Mouse (Mus musculus): Measurements from ENCODE around the gene Idh3a. TPM values are rescaled to one million over a fixed set of nuclear protein-coding genes. Genes with fewer than 3 reads are reported as not detected.

The Idh3a gene
- 100 to 1,000 TPM; 225 to 229 TPM for total RNA-seq (2021)
- long read RNA-seq, experiment 1, transcript Idh3a-205 (11 exons, 2,580 nt), result major isoform, 577 of 643 reads
- long read RNA-seq, experiment 1, partial matches to known transcripts, result 18 of 643 reads
- long read RNA-seq, experiment 1, other reads (novel, unspliced or antisense), result 48 of 643 reads
- long read RNA-seq, experiment 2, transcript Idh3a-205 (11 exons, 2,580 nt), result major isoform, 408 of 441 reads
- long read RNA-seq, experiment 2, partial matches to known transcripts, result 12 of 441 reads
- long read RNA-seq, experiment 2, other reads (novel, unspliced or antisense), result 21 of 441 reads

DNA sequence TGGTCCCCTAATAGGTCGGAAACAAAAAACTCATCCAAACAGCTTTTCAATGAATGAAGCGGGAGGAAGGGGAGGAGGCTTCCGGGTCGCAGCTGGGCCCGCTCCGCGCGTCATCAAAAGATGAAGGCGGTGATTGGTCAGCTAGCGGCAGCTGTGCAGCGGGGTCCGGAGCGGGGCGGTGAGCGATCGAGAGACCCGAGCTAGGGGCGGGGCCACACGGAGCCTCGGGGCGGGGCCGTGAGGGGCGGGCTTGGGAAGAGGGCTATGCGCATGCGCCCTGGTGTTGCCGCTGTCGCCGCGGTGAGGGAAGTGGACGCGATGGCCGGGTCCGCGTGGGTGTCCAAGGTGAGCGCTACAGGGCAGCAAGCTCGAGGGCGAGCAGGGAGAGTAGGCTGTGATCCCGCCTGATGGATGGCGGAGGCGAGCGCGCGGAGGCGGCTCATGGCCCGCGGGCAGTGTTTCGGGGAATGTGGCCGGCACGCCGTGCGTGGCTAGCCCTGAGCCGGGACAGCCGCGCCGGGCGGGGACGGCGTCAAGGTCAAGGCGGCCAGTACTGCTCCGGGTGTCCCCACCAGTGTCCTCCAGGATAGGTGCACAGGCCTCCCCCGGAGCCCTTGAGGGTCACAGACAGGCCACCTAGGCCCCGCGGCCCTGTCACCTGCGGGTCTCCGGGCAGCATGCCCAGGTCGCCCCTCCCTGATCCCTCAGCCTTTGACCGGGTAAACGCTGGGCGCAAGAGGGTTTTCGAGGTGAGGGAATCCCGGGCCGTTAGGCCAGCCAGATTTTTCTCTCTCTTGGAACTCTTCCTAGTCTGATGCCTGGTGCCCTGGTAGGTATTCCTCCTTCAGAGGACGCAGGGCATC lies at the start of gene Idh3a:
Gene Idh3a, plus strand, starts transcription at position 136 of the 863 bp plus-strand sequence.
- intact Hi-C loops (cut with DNase I), result loop anchor here (2.0 kb wide), 1 partner anchor 86 kb away; the partner anchor contains the start of gene Dmxl2
- DNase-seq (ENCODE audit: low spot score in 2 of 2), result peak; percentile 98

DNA sequence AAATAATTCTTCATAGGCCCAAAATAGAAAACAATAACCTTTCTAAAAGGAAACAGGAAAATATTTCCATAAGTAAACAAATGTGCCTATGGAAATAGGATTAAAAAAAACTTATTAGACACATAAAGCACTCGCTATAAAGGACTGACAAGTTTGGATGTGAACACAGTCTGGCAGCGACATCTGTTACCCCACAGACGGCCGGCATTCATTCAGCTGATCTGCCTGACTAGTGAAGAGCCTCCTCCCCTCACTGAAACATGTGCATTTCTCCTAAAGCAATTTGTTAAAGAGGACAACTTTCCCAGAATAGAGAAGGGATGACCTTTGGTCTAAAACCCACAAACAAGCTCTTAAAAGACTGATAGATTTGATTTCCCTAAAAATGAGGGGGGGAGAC lies 49.1 kb upstream of the Idh3a start:
- DNase-seq (ENCODE audit: low spot score in 2 of 2), result peak; percentile 55 to 65
- intact Hi-C loops (cut with DNase I), result no loop called here

DNA sequence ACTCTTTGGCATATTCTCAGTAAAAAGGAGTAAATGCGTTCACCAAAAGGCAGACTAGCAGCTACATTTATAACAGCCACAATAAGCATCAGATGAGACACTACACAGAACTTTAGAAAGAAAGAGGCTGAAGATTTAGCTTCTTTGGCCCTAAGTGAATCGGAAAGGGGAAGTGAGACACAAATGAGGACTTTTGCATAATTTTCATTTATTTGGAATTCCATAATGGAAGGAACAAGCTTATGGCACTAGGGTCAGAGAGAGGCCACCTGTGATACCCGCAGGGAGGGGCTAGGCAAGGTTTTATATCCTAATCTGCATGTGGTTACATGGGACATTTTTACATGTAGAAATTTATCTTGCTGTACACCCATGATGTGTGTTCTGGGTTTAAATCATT lies 48.7 kb upstream of the Idh3a start:
- DNase-seq (ENCODE audit: low spot score in 2 of 2), result no peak
- intact Hi-C loops (cut with DNase I), result no loop called here

DNA sequence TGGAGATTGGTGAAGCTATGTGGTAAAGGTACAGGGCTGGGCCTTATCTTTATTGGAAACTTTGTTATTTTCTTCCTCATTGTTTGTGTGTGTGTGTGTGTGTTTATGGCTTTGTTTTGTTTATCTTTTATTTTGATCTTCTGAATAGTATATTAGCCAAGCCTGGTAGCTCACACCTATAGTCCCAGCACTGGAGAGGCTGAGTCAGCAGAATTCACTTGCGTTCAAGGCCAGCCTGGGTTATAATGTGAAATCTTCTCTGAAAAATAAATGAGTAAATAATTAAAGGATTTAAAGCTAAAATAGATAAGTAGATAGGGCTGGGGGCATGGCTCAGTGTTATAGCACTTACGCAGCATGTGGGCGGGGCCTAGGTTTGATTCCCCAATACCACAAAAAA lies 47.9 kb upstream of the Idh3a start:
- DNase-seq (ENCODE audit: low spot score in 2 of 2), result no peak
- intact Hi-C loops (cut with DNase I), result no loop called here

DNA sequence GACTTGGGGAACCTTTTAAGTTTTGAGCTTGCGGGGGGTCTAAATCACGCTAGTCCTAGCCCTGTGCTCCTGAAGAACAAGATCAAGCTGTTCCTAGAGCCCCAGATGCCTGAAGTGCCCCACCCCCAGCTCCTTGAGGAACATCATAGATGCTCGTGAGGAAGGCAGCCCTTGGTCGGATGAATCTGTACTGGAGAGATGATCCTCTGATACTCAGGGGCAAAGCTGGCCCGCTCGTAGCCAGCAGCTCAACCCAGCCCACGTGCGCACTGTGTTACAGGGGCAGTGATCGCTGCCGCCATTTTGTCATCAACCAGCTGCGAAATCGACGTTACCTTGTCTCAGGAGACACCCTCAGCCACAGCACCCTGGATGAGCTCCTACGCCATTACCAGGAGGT lies 47.5 kb upstream of the Idh3a start, which contains the start of gene Sh2d7:
Gene Sh2d7, plus strand, starts transcription at position 301 of the 400 bp plus-strand sequence.
- intact Hi-C loops (cut with DNase I), result no loop called here
- no peak for DNase-seq (ENCODE audit: low spot score in 2 of 2)

DNA sequence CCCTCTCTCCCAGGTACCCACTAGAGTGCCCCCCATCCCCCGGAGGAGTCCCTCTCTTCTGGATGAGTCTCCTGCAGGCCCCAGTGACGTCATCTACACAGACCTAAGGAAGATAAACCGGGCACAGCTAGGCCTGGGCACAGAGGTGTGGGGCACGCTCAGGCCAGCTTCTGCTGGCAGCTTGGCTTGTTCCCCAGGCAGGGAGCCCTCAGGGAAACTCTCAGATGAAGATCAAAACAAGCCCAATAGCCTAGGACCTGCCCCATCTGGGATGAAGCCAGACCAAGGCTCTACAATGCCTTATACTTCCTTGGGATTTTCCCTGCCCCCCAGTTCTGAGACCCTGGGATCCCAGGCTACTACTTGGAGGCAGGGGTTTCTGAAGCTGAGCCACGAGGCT lies 45.3 kb upstream of the Idh3a start:
- intact Hi-C loops (cut with DNase I), result no loop called here
- no peak for DNase-seq (ENCODE audit: low spot score in 2 of 2)

DNA sequence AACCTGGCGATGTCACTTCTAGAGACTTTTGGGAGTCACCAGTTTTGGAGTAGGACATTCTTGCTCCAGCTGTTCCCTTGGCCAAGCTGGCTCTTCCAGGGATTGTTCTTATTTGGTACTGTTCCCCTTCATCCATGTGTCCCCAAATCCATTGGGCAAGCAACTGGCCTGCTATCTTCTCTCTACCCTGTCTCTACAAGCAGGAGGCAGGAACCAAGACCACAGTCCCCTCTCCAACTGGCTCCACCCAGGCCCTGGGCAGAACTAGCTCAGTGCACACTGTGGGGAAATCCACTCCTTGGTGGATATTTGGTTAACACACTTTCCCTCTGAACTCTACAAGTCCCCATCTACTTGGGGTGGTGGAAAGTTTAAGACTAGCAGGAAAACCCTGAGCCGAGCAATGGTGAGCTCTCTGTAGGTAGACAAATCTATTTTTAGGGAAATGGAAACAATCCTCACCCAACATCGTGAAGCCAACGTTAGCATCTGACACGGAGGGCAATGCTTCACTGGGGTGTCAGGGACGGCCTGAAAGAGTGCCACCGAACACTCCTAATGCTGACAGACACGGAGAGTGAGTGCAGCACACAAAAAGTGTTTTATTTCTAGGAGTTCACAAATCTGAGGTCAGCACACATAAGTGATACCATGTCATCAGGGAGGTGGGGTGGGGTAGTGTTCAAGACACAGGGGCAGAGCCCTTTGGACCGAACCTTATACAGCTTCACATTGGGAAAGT lies 41.8 kb upstream of the Idh3a start:
- intact Hi-C loops (cut with DNase I), result no loop called here
- no peak for DNase-seq (ENCODE audit: low spot score in 2 of 2)

DNA sequence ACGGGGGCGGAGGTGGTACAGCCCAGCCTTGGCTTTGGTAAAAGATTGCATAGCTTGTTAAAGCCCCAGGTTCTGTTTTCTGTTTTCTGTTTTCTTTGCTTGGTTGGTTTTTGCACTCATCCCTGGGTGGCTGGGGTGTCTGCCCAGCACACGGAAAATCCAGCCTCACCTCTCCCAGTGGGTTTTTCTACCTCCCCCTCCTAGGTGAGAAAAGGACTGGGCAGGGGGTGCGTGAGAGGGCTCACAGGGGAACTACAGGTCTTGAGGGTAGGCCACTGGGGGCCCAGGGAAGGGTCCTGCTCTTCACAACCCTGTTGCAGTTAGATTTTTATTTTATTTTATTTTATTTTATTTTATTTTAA lies 41.2 kb upstream of the Idh3a start:
- intact Hi-C loops (cut with DNase I), result loop anchor here (5.0 kb wide), 1 partner anchor 108 kb away; no protein-coding TSS in a partner anchor

DNA sequence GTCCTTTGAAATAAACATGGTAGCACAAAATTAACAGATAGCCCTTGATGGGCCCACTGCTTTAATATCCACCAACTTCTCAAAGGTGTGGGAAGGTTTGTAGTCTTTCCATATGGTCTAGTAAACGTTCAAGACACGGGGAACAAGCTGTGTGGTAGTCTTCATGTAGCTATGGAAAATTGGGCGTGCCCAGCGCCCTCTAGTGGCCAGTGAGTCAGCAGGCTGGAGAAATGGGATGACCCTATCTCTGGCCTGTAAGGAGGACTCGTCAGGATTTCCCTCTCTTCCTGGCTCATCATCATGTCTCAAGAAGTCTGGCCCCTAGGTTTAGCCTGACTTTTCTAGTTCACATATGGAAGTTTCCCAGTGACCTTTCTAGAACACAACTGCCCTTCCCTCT lies 38.6 kb upstream of the Idh3a start:
- peak in 1 of 2 experiments; percentile 52 for DNase-seq (ENCODE audit: low spot score in 2 of 2)
- intact Hi-C loops (cut with DNase I), result loop anchor here (5.0 kb wide), 1 partner anchor 110 kb away; no protein-coding TSS in a partner anchor

More for the DNA sequence above, 41.2 kb upstream of the Idh3a start:
- no peak for DNase-seq (ENCODE audit: low spot score in 2 of 2)

DNA sequence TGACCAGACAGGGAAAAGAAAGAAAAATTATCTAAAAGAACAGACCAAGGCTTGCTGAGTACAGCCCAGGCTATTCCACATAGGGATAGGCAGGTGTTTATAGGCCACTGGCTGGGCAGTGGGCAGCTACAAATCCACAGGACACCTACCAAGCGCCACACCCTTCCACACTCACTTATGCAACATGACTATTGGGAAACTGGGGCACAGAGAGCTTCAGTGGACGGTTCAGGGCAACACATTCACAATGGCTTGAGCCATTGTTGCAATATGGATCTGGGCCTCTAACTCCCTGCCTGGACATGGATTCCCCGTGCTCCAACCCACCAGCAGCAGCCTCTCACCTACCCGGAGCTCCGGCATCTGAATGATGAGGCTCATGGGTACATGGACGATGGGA lies 36.7 kb upstream of the Idh3a start:
- no peak for DNase-seq (ENCODE audit: low spot score in 2 of 2)
- intact Hi-C loops (cut with DNase I), result loop anchor here (5.0 kb wide), 1 partner anchor 112 kb away; no protein-coding TSS in a partner anchor

DNA sequence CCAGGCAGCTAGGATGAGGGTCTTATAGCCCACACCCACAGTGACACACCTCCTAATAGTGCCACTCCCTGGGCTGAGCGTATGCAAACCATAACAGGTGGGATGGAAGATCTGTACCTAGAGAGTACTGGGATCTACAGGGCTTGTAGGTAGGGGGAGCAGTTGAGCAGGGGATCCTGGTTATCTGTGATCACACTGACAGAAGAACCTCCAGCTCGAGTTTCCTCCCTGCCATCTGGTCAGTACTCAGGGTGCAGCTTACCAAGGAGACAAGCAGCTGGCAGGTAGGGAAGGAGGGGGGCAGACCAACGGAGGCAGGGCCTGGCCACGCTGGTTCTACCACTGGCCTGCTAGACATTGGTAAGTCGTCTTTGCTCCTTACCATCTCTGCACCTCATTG lies 33.7 kb upstream of the Idh3a start:
- peak; percentile 22 to 61 for DNase-seq (ENCODE audit: low spot score in 2 of 2)
- intact Hi-C loops (cut with DNase I), result no loop called here

DNA sequence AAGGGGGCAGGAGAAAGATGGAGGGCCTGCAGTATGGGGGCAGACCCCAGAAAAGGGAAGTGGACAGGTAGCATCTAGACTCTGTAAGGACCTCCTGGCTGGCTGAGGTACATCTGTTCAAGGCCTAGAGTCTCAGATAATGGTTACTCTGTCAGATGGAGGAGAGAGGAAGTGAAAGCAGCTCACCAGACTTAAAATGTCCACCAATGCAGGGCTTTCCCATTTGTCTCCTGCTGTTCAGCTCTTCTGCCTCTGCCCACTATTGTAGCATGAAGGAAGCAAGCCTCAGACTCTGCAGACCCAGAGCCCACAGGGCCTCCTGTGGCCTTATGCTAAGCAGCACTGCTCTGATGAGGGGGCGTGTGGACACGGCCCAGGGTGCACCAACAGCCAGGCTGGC lies 31.1 kb upstream of the Idh3a start:
- intact Hi-C loops (cut with DNase I), result no loop called here
- DNase-seq (ENCODE audit: low spot score in 2 of 2), result no peak

DNA sequence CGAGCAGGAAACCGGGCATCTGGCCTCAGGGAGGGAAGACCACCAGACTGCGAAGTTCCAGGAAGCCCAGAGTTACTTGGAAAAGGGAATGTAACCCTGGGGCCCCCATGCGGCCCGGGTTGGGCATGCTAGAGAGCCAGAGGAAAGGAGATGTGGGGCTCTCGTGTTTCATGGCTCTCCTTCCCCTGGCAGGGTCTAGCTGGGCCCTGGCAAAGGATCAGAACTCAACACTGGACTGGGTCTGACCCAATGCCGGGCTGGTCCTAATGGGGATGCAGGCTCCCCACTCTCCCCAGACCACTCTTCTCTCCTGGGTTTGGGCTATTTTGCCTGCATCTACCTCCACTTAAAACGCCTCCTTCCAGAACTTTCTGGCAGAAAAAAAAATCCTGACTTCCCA lies 27.4 kb upstream of the Idh3a start:
- DNase-seq (ENCODE audit: low spot score in 2 of 2), result no peak

DNA sequence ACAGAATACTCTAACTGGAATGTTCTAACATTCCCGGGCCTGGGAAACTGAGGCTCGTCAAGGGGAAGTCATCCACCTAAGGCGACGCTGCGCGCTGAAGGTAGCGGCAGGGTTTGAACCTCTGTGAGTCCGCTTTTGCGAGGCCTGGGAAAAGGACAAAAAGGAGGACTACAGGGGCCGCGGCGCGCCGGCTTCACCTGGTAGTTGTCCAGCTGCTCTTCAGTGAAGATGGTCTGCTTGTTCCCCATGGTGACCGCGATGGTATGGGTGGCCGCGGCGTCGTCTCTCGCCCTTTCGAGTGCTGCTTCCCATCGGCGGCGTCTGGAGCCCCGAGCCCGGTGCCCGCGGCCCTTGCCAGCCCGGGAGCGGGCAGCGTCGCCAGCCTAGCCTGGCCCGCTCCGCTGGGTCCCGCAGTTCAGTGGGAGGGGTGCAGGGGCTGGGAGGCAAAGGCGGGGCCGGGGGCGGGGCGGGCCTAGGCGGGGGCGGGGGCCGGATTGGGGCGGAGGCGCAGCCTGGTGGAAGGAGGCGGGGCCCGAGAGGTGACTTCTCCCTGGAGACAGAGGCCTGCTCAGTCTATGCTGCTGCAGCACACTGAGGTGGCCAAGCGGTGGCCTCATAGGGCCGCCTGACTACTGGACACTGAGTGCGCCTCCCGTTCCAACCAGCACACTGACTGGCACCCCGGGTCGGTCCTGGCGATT lies 26.2 kb upstream of the Idh3a start, which contains the start of gene Cib2:
Gene Cib2, minus strand, starts transcription at position 448 of the 701 bp plus-strand sequence.
- DNase-seq (ENCODE audit: low spot score in 2 of 2), result peak; percentile 59 to 69
- intact Hi-C loops (cut with DNase I), result no loop called here

More for the DNA sequence above, 27.4 kb upstream of the Idh3a start:
- intact Hi-C loops (cut with DNase I), result no loop called here

DNA sequence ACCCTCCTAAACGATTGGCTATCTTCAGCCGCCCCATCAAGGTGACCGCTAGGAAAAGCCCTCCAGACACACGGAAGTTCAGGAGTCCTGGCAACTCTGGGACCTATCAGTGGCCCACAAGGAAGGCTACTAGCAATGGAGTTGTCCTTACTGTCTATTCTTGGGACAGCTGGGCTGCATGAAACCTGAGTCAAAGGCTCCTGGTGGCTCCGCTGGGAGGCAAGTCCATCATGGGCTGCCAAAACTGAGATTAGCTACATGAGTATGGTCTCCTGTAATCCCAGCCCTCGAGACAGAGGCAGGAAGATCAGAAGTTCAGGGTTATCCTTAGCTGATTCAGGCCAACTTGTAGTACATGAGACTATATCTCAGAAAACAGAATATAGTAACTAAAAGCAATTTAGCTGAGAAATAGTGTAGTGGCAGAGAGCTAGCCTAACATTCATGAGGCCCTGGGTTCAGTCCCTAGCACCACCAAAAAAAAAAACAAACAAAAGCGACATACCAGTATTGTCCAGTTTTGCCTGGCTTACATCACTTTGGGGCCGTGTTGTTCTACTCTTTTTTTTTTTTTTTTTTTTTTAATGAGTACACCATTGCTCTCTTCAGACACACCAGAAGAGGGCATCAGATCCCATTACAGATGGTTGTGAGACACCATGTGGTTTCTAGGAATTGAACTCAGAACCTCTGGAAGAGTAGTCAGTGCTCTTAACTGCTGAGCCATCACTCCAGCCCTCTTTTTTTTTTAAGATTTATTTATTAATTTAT lies 25.1 kb upstream of the Idh3a start:
- DNase-seq (ENCODE audit: low spot score in 2 of 2), result no peak
- intact Hi-C loops (cut with DNase I), result no loop called here

DNA sequence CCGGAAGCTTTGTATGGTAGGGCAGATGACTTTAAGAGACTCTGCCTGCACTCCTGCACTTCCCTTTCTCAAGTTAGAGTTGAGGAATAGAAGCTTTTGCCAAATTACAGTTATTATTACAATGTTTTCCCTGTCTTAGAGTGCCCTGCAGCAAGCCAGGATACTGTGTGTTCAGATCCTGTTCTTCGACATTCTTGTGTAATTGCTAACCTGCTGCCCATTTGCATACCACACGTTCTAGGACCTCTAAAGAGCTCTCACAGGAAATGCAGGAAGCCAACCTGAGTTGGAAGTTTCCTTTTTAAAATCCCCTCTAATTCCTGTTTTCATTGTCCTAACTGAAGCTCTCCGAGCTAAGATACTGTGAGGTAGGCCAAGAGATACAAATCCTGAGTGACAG lies 19.2 kb upstream of the Idh3a start:
- intact Hi-C loops (cut with DNase I), result no loop called here
- no peak for DNase-seq (ENCODE audit: low spot score in 2 of 2)

DNA sequence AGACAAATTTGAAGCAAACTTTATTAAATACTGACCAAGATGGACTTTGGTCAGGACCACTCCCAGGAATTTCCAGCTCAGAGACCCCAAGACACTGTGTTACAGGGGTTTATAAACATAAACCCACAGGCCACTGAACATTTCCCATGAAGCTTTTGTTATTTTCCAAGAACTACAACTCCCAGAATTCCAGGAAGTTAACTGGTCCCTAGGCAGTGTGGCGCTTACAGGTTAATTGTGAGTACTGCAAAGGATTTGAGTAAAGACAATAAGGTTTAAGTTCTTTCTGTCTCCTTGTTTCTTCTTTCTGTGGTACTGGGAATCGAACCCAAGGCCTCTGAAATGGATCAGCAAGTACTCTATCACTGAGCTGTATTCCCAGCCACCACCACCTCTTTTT lies 17.4 kb upstream of the Idh3a start:
- intact Hi-C loops (cut with DNase I), result no loop called here

DNA sequence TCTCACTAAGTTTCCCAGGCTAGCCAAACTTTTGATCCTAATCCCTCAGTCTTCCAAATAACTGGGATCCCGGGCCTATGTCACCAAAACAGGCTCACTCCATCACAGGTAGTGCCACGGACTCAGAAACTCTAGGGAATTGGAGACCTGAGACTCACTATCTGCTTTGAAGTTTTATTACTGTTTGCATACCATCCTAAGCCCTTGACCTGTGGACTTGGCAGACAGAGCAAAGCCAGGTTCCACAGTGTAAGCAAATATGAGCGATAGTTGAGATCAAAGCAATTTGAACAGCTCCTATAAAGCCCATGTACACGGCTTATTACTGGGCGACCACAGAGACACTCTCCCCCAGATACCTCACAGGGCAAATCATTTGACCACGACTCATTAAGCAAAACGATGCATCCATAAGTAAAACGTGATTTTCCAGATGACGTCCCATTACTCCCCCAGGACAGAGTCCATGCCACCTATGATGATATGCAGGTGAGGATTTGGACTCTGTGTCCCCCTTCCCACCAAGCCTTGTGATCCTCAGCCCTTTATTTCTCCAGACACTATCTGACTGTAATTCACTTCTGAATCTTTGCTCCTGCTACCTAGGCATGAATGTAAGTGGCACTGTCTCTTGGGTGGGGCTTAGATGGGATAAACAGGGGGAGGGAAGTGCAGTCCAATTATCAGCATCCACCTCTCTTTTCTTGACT lies 14.8 kb upstream of the Idh3a start:
- intact Hi-C loops (cut with DNase I), result no loop called here
- DNase-seq (ENCODE audit: low spot score in 2 of 2), result no peak

More for the DNA sequence above, 17.4 kb upstream of the Idh3a start:
- no peak for DNase-seq (ENCODE audit: low spot score in 2 of 2)
